Mouse (Mus musculus) neural tube, embryonic 11.5 days (tissue): Measurements from ENCODE around the gene 1110017D15Rik. TPM values are rescaled to one million over a fixed set of nuclear protein-coding genes. Genes with fewer than 3 reads are reported as not detected.

Source experiments
- ATAC-seq: fragments of 200-750 bp; cut with Nextera tagmentation; 2 replicates; pipeline ENCODE4 v1.8.0; 2017; ENCODE audit warnings: moderate number of reproducible peaks, mild to moderate bottlenecking, moderate TSS enrichment, moderate library complexity; ENCODE audit not compliant: insufficient read depth, low FRiP score, low TSS enrichment
- DNase-seq: peaks from one replicate; pipeline ENCODE4 v3.0.0-alpha.2; 2015; ENCODE audit warnings: low spot score
- H3K27ac ChIP-seq: fragments of 300-500 bp; sonication (generic); 2 replicates; pipeline ENCODE4 v1.5.1; 2014; ENCODE audit warnings: low read depth, mild to moderate bottlenecking, low read length
- H3K27me3 ChIP-seq: fragments of 300-500 bp; sonication (generic); 2 replicates; pipeline ENCODE4 v1.6.1; 2014; ENCODE audit warnings: mild to moderate bottlenecking, low read length, mixed read lengths; ENCODE audit not compliant: control insufficient read depth, insufficient read depth
- H3K36me3 ChIP-seq: fragments of 300-500 bp; sonication (generic); 2 replicates; pipeline ENCODE4 v1.6.1; 2014; ENCODE audit warnings: mild to moderate bottlenecking, low read length, moderate library complexity, mixed read lengths; ENCODE audit not compliant: control insufficient read depth, insufficient read depth
- H3K4me1 ChIP-seq: fragments of 300-500 bp; sonication (generic); 2 replicates; pipeline ENCODE4 v1.6.1; 2014; ENCODE audit warnings: low read length, mixed read lengths; ENCODE audit not compliant: control insufficient read depth, insufficient read depth
- H3K4me2 ChIP-seq: fragments of 300-500 bp; sonication (generic); 2 replicates; pipeline ENCODE4 v1.6.1; 2014; ENCODE audit warnings: low read depth, mild to moderate bottlenecking, moderate library complexity
- H3K4me3 ChIP-seq: fragments of 300-500 bp; sonication (generic); 2 replicates; pipeline ENCODE4 v1.5.1; 2014; ENCODE audit warnings: low read depth, low read length
- H3K9ac ChIP-seq: fragments of 300-500 bp; sonication (generic); 2 replicates; pipeline ENCODE4 v1.6.1; 2014; ENCODE audit warnings: mild to moderate bottlenecking, low read length
- H3K9me3 ChIP-seq: fragments of 300-500 bp; sonication (generic); 2 replicates; pipeline ENCODE4 v1.6.1; 2016; ENCODE audit warnings: low read length; ENCODE audit not compliant: control insufficient read depth
- WGBS: fragments of 180-500 bp; shearing (Covaris S2); extraction: QIAGEN DNeasy Blood & Tissue Kit; methylation state at CpG from one replicate; pipeline ENCODE4 v1.1.7; 2014; 5-methylcytosine and 5-hydroxymethylcytosine counted together
- polyA plus RNA-seq: library from polyadenylated mRNA; unstranded; fragments of >200 nt; fragmentation: Nextera tagmentation; extraction: Ambion mirVana; gene quantifications from 2 replicates; pipeline ENCODE4 v1.2.1, GENCODE M21; 2014

Gene 1110017D15Rik
- polyA plus RNA-seq, 1 experiment from 2014 or later: 2.5 TPM

- Histone ChIP-seq H3K9me3 (no peaks in the 10 kb centered on the region), H3K9ac (peak overlapping the region; percentile 75), H3K4me2 (peak overlapping the region; percentile 86), H3K4me1 (peaks cover 11% of the 10 kb centered on the region), H3K4me3 (peak overlapping the region; percentile 44), H3K27me3 (no peaks in the 10 kb centered on the region; the same call in 1 of the 2 replicates), H3K36me3 (no peaks in the 10 kb centered on the region), H3K27ac (peak overlapping the region; percentile 53; the same call in 1 of the 2 replicates)
- DNase-seq (no peak), ATAC-seq (0 out of 2 replicates have a peak, but pooled peaks have one; percentile 0)
- WGBS: 2% methylated on average over 22 of the region's 22 CpGs
These were observed 9.7 kb downstream of the 1110017D15Rik start for GRCm38 (mm10) chr4:41507326-41507924.

DNA sequence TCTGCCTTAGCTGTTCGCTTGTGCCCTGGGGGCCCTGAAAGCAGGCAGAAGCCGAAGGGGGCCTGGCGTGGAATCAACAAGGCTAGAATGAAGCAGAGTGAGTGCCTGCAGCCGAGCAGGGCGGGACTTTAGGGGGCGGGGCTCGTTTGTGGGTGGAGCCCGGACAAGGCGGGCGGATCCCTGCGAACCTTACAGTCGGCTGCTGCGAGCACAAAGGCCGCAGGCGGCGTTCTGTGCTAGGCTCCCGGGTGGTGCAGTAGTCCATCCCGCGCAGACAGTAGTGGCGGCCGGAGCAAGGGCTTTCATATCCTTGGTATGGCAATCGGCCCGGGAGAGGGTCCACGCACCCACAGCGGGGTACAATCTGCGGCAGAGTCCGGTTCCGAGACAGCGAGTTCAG, 10.2 kb downstream of the 1110017D15Rik start:
- WGBS: under 1% methylated on average over 29 of the region's 29 CpGs
- Histone ChIP-seq H3K27ac (peak overlapping the region; percentile 53; the same call in 1 of the 2 replicates), H3K4me3 (peak overlapping the region; percentile 44), H3K4me2 (peak overlapping the region; percentile 86), H3K36me3 (no peaks in the 10 kb centered on the region), H3K27me3 (peaks cover 5% of the 10 kb centered on the region; the same call in 1 of the 2 replicates), H3K9me3 (no peaks in the 10 kb centered on the region), H3K9ac (peak overlapping the region; percentile 75), H3K4me1 (peaks cover 11% of the 10 kb centered on the region)
- peak; percentile 76 for ATAC-seq
- peak; percentile 92 for DNase-seq

GRCm38 (mm10) chr4:41506156-41506555, 11.0 kb downstream of the 1110017D15Rik start:
- Histone ChIP-seq H3K27ac (no peak overlapping the region), H3K4me2 (peak overlapping the region; percentile 86), H3K9me3 (no peaks in the 10 kb centered on the region), H3K9ac (peak overlapping the region; percentile 75; the same call in 1 of the 2 replicates), H3K27me3 (peaks cover 11% of the 10 kb centered on the region), H3K36me3 (no peaks in the 10 kb centered on the region), H3K4me1 (peaks cover 11% of the 10 kb centered on the region), H3K4me3 (no peak overlapping the region)
- DNase-seq (peak; percentile 62), ATAC-seq (no peak)
- WGBS: 9% methylated on average over 13 of the region's 13 CpGs

DNA sequence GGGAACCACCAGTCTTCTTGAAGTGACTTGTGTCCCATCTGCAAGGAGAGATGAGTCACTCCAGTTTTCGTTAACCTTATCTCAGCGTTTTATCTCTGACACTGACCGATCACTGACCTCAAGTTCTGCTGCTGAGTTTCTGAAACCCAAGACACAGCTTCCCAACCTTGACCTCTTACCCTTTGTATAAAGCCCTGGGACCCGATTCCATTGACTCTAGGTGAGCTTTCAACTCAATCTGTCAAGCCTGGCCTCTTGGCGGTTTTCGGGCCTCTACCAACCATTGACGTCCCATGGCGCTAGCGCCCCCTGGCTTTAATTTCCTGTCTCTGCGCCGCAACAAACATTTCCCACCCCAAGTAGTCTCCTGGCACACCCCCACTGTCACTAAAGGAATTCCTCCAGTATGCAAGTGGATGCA, 12.0 kb downstream of the 1110017D15Rik start:
- DNase-seq: peak; percentile 41
- Histone ChIP-seq H3K27me3 (peaks cover 21% of the 10 kb centered on the region), H3K27ac (no peak overlapping the region), H3K4me3 (no peak overlapping the region), H3K9me3 (no peaks in the 10 kb centered on the region), H3K4me2 (no peak overlapping the region), H3K9ac (no peak overlapping the region), H3K36me3 (no peaks in the 10 kb centered on the region), H3K4me1 (peaks cover 11% of the 10 kb centered on the region)
- WGBS: 51% methylated on average over 11 of the region's 11 CpGs
- no peak for ATAC-seq

GRCm38 (mm10) chr4:41504325-41504724, 12.8 kb downstream of the 1110017D15Rik start:
- no peak overlapping the region for H3K4me3 ChIP-seq
- H3K36me3 ChIP-seq: no peaks in the 10 kb centered on the region
- 76% methylated on average over 5 of the region's 5 CpGs for WGBS
- H3K9ac ChIP-seq: no peak overlapping the region
- H3K27ac ChIP-seq: no peak overlapping the region
- peaks cover 29% of the 10 kb centered on the region for H3K27me3 ChIP-seq
- ATAC-seq (no peak), DNase-seq (no peak)
- H3K9me3 ChIP-seq: no peaks in the 10 kb centered on the region
- peaks cover 11% of the 10 kb centered on the region for H3K4me1 ChIP-seq
- no peak overlapping the region for H3K4me2 ChIP-seq

- Histone ChIP-seq H3K9ac (peak within 1 kb of the TSS; percentile 12; the same call in 1 of the 2 replicates), H3K4me3 (peak within 1 kb of the TSS; percentile 34), H3K27ac (no peak within 1 kb of the TSS), H3K4me2 (peak within 1 kb of the TSS; percentile 55), H3K4me1 (peaks cover 19% of the 10 kb centered on the region), H3K27me3 (peaks cover 42% of the 10 kb centered on the region), H3K36me3 (no peaks in the 10 kb centered on the region), H3K9me3 (no peaks in the 10 kb centered on the region)
- DNase-seq (peak; percentile 98), ATAC-seq (peak; percentile 86)
- under 1% methylated on average over 17 of the region's 18 CpGs for WGBS
These were observed 14.1 kb downstream of the 1110017D15Rik start, which contains the start of gene AI464131 for GRCm38 (mm10) chr4:41502986-41503412. Gene AI464131 (minus strand): TSS chr4:41503076.

GRCm38 (mm10) chr4:41502171-41502940, 14.8 kb downstream of the 1110017D15Rik start:
- Histone ChIP-seq H3K27me3 (peaks cover 49% of the 10 kb centered on the region), H3K4me2 (peak overlapping the region; percentile 55), H3K9ac (peak overlapping the region; percentile 12; the same call in 1 of the 2 replicates), H3K4me3 (peak overlapping the region; percentile 34), H3K27ac (no peak overlapping the region), H3K9me3 (no peaks in the 10 kb centered on the region), H3K4me1 (peaks cover 20% of the 10 kb centered on the region), H3K36me3 (no peaks in the 10 kb centered on the region)
- WGBS: 8% methylated on average over 20 of the region's 20 CpGs
- DNase-seq (peak; percentile 34), ATAC-seq (peak; percentile 45)

DNA sequence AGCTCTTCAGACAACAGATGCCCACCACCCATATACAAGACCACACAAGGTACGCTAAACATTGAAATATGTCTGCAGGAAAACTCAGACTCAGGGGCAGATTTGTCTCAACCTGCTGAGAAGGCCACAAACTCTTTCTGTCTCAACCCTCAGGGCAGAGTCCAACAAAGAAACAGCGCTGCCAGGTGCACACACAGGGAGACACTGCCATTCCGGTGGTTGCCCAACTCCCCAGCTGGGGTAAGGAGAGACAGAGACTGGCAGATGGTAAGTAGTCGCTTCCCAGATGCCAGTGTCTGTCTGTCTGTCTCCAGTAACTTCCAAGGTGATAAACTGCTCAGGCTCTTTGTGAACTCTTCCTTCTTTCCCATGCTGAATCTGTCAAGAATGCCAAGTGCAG, 16.3 kb downstream of the 1110017D15Rik start:
- Histone ChIP-seq H3K9me3 (no peaks in the 10 kb centered on the region), H3K27me3 (peaks cover 59% of the 10 kb centered on the region), H3K4me1 (peaks cover 12% of the 10 kb centered on the region), H3K27ac (no peak overlapping the region), H3K4me2 (no peak overlapping the region), H3K4me3 (no peak overlapping the region), H3K36me3 (no peaks in the 10 kb centered on the region), H3K9ac (no peak overlapping the region)
- DNase-seq (no peak), ATAC-seq (no peak)
- 73% methylated on average over 4 of the region's 4 CpGs for WGBS
